In the genomic region with DNA sequence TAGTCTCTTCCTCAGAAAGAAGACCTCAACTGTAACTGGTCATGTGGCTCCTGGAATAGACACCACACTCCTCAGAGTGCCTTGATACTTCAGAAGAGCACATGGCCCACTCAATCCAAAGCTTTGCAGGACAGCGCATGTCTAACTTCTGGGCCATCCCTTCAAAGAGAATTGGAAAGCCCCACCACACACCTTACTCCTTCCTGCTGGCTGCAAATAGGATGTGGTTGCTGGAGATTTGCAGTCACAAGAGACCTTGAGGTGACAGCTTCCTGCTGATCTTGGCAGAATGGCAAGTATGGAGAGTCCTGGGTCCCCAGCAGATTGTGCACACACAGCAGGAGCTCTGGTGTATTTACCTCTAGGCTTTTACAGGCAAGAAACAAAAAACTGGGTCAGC, we compare ENCODE assay signal across 14 mouse cellular contexts.
DNase-seq lines count a peak whose midpoint lies in the region; ATAC-seq lines count a peak whose summit lies in the region.
"Had no signal": no experiment of that assay in that cellular context is flagged by ENCODE, and none has a peak within 500 bp of the region (broad histone marks: within the 10 kb centered on the region; RNA-seq: fewer than 3 reads in every experiment).

No protein-coding gene starts in this region.

- H3K27me3 ChIP-seq in forebrain, embryonic 16.5 days (replicated peaks; ENCODE audit: control insufficient read depth, insufficient read depth, low read length) = no peaks in the 10 kb centered on the region
- H3K27me3 ChIP-seq: limb, embryonic 12.5 days had no signal

- peak; percentile 9 for DNase-seq in cerebellum, adult 9-11 months
- DNase-seq in cerebellum, adult 8-10 months = no peak
- peak; percentile 55 for DNase-seq in thymus, postnatal 0 days (ENCODE audit: low spot score)
- DNase-seq in thymus, postnatal 36 days = no peak
- DNase-seq in kidney, postnatal 14 days = peak; percentile 49
- no peak for DNase-seq in adipocyte (ENCODE audit: low spot score)
- DNase-seq in ovary, adult 18-20 months (ENCODE audit: low spot score) = no peak
- DNase-seq: cerebellum, adult 11-12 months; heart, postnatal 10 days; lung, adult 18-20 months; right cerebral cortex, postnatal 25 days had no signal

- 97% methylated on average over 1 of the region's 1 CpGs for WGBS in forebrain, embryonic 16.5 days

- H3K9me3 ChIP-seq in forebrain, embryonic 16.5 days (ENCODE audit: control insufficient read depth, low read length) = no peaks in the 10 kb centered on the region
- H3K9me3 ChIP-seq: limb, embryonic 12.5 days had no signal

- H3K27ac ChIP-seq in forebrain, embryonic 16.5 days (ENCODE audit: low read length) = no peak overlapping the region
- H3K27ac ChIP-seq: hindbrain, postnatal 0 days; limb, embryonic 12.5 days had no signal

- H3K4me2 ChIP-seq in forebrain, embryonic 16.5 days (ENCODE audit: low read length) = no peak overlapping the region
- H3K4me2 ChIP-seq: limb, embryonic 12.5 days had no signal

- ATAC-seq in forebrain, embryonic 16.5 days = no peak
- ATAC-seq: hindbrain, postnatal 0 days had no signal

- no peak overlapping the region for H3K9ac ChIP-seq in forebrain, embryonic 16.5 days (replicated peaks; ENCODE audit: low read depth, low read length)
- H3K9ac ChIP-seq: limb, embryonic 12.5 days had no signal

- no peaks in the 10 kb centered on the region for H3K4me1 ChIP-seq in forebrain, embryonic 16.5 days (replicated peaks; ENCODE audit: control insufficient read depth, insufficient read depth, low read length)
- H3K4me1 ChIP-seq: limb, embryonic 12.5 days had no signal

- H3K4me3 ChIP-seq in forebrain, embryonic 16.5 days (replicated peaks; ENCODE audit: low read length) = no peak overlapping the region
- H3K4me3 ChIP-seq: limb, embryonic 12.5 days had no signal

- no peaks in the 10 kb centered on the region for H3K36me3 ChIP-seq in forebrain, embryonic 16.5 days (ENCODE audit: control insufficient read depth, insufficient read depth)
- H3K36me3 ChIP-seq: limb, embryonic 12.5 days had no signal

Comparison
In these comparisons a context has a peak if more than half of its experiments do, and no peak if none do; other contexts are left out.
1. DNase-seq: peak in cerebellum, adult 9-11 months (single experiment), thymus, postnatal 0 days (single experiment) and kidney, postnatal 14 days (single experiment); none in cerebellum, adult 8-10 months (single experiment), thymus, postnatal 36 days (0 of 2), adipocyte (single experiment) and ovary, adult 18-20 months (single experiment).